Mouse (Mus musculus): ENCODE measurements at regions not wholly inside any gene's neighbourhood (a gene's known extent, or its start where the extent isn't known, plus 50 kb on each side); places are given as distances from the start of the nearest gene placed in this dataset.
"Not testable (repeated sequence)": the region's sequence is repeated elsewhere in the genome, so short reads cannot be mapped to it uniquely, and the experiment has no call there.

GRCm38 (mm10) chr16:54857369-54857768 lies 440.4 kb downstream of the Zpld1 start:
- TF ChIP-seq MYOD1 (IDR thresholded peaks at IDR 0.05; ENCODE audit: control insufficient read depth in 1 of 3, insufficient read length in 2 of 3, low read depth in 2 of 3) (no peak), USF1 (IDR thresholded peaks at IDR 0.05; ENCODE audit: low read depth) (no peak), REST (IDR thresholded peaks at IDR 0.05; ENCODE audit: insufficient read depth, insufficient read length) (no peak), MYOG (IDR thresholded peaks at IDR 0.05; ENCODE audit: control insufficient read depth in 1 of 3, insufficient read depth in 1 of 3, insufficient read length in 2 of 3, low read depth in 2 of 3) (no peak), E2F4 (IDR thresholded peaks at IDR 0.05; ENCODE audit: insufficient read depth) (no peak), CEBPB (IDR thresholded peaks at IDR 0.05; ENCODE audit: insufficient read depth, poor library complexity, severe bottlenecking) (no peak), MAX (IDR thresholded peaks at IDR 0.05; ENCODE audit: low read depth) (no peak), POLR2A (IDR thresholded peaks at IDR 0.05; ENCODE audit: insufficient read length, low read depth) (no peak), TCF3 (IDR thresholded peaks at IDR 0.05; ENCODE audit: insufficient read length, low read depth) (no peak), SRF (IDR thresholded peaks at IDR 0.05; ENCODE audit: control insufficient read depth, insufficient read length, low read depth) (no peak)
- Histone ChIP-seq H3K36me3 (ENCODE audit: control insufficient read depth, insufficient read depth) (no peaks in the 10 kb centered on the region), H3K4me2 (ENCODE audit: low read depth) (no peak overlapping the region), H3K79me2 (ENCODE audit: control insufficient read depth, insufficient read depth) (no peaks in the 10 kb centered on the region), H3K27me3 (ENCODE audit: control insufficient read depth, insufficient read depth, insufficient read length) (no peaks in the 10 kb centered on the region), H3K4me3 (no peak overlapping the region), H3ac (ENCODE audit: control insufficient read depth, insufficient read length) (no peak overlapping the region)

GRCm38 (mm10) chr16:54842996-54843395 lies 454.8 kb downstream of the Zpld1 start:
- not testable (repeated sequence) for H3K36me3 ChIP-seq (ENCODE audit: control insufficient read depth, insufficient read depth); H3K4me2 ChIP-seq (ENCODE audit: low read depth); H3K4me3 ChIP-seq; H3K27me3 ChIP-seq (ENCODE audit: control insufficient read depth, insufficient read depth, insufficient read length); H3ac ChIP-seq (ENCODE audit: control insufficient read depth, insufficient read length); H3K79me2 ChIP-seq (ENCODE audit: control insufficient read depth, insufficient read depth)
